Mouse (Mus musculus): ENCODE measurements around the gene Klk15. TPM values are rescaled to one million over a fixed set of nuclear protein-coding genes. Genes with fewer than 3 reads are reported as not detected.

Klk15 gene
- polyA plus RNA-seq, 2 experiments from 2014 or later, result not detected

DNA sequence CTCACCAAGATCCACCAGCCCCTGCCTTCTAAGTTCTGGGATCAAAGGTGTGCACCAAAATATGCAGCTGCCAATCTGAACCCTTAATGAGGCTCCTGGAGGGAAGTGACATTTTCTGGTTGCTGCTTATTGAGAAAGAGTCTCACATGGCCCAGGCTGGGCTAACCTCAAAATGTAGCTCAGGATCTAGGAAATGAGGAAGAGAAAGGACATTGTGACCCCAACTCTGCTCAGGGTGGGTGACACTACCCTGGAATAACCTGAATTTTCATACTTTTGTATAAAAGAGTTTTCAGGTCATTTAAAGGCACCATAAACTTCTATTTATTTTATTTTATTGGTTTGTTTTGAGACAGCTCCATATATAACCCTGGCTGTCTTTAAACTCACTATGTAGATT lies 52.1 kb downstream of the Klk15 start:
- ATAC-seq, result no peak

Other genes starting within 250 kb of the Klk15 start
- not detected for gene Klk14, start 243.3 kb upstream of the Klk15 start, polyA plus RNA-seq (2017; shearing (Covaris generic))
- gene Klk13, start 221.2 kb upstream of the Klk15 start, polyA plus RNA-seq (2017; shearing (Covaris generic)), result not detected
- not detected for gene Klk12, start 164.8 kb upstream of the Klk15 start, polyA plus RNA-seq (2017; shearing (Covaris generic))
- gene Klk11, start 159.1 kb upstream of the Klk15 start, polyA plus RNA-seq (2017; shearing (Covaris generic)), result 1 to 10 TPM in 1 of 2 experiments, not detected in 1; 1.0 TPM
- under 1 TPM in 1 of 2 experiments, not detected in 1; 0.23 TPM for gene Klk10, start 152.7 kb upstream of the Klk15 start, polyA plus RNA-seq (2017; shearing (Covaris generic))
- not detected for gene Klk9, start 141.8 kb upstream of the Klk15 start, polyA plus RNA-seq (2017; shearing (Covaris generic))
- 100 to 1,000 TPM; 136 to 138 TPM for gene Klk8, start 136.2 kb upstream of the Klk15 start, polyA plus RNA-seq (2017; shearing (Covaris generic))
- gene Klk7, start 122.4 kb upstream of the Klk15 start, polyA plus RNA-seq (2017; shearing (Covaris generic)), result under 1 TPM in 1 of 2 experiments, not detected in 1; 0.23 TPM
- not detected for gene Klk6, start 109.2 kb upstream of the Klk15 start, polyA plus RNA-seq (2017; shearing (Covaris generic))
- gene Klk5, start 91.8 kb upstream of the Klk15 start, polyA plus RNA-seq (2017; shearing (Covaris generic)), result not detected
- not detected for gene Klk4, start 52.6 kb upstream of the Klk15 start, polyA plus RNA-seq (2017; shearing (Covaris generic))
- gene Klk1b8, start 16.9 kb downstream of the Klk15 start, polyA plus RNA-seq (2017; shearing (Covaris generic)), result not detected
- gene Klk1b1, start 33.0 kb downstream of the Klk15 start, polyA plus RNA-seq (2017; shearing (Covaris generic)), result not detected
- not detected for gene Klk1b9, start 42.3 kb downstream of the Klk15 start, polyA plus RNA-seq (2017; shearing (Covaris generic))
- not detected for gene Klk1b11, start 62.1 kb downstream of the Klk15 start, polyA plus RNA-seq (2017; shearing (Covaris generic))
- not detected for gene Klk1b26, start 78.4 kb downstream of the Klk15 start, polyA plus RNA-seq (2017; shearing (Covaris generic))
- 1 to 10 TPM; 1.7 to 5.7 TPM for gene Klk1b27, start 118.5 kb downstream of the Klk15 start, polyA plus RNA-seq (2017; shearing (Covaris generic))
- not detected for gene Klk1b21, start 168.6 kb downstream of the Klk15 start, polyA plus RNA-seq (2017; shearing (Covaris generic))
- gene Klk1b22, start 178.9 kb downstream of the Klk15 start, polyA plus RNA-seq (2017; shearing (Covaris generic)), result not detected
- not detected for gene Klk1b16, start 203.0 kb downstream of the Klk15 start, polyA plus RNA-seq (2017; shearing (Covaris generic))